Mouse (Mus musculus) R1 (cell line): Measurements from ENCODE around the gene Fam172a.
A peak's percentile ranks its signal among the peaks of the same experiment; 100 is the strongest.

Source experiments
- DNase-seq: peaks from one replicate; pipeline ENCODE4 v3.0.0-alpha.2; 2018; ENCODE audit warnings: low read depth, low spot score

Gene Fam172a

DNA sequence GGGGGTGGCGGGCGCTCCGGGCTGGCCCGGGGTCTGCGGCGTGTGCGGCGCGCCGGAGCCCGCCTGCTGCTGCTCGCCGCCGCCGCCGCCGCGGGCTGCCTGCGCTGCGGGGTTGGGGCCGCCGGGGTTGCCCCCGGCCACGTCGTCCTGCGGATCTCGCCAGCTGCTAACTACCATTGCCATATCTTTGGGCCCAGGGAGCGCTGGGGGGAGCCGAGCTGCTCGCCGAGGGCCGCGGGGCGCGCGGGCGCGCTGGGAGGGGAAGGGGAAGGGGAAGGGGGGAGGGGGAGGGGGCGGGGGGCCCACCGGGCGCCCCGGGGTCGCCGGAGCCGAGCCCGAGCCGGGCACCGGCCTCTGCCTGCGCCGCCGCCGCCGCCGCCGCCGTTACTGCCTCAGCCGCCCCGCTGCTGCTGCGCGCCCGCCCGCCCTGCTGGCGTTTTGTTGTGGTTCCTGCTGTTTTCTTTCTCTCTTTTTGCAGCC, 496.6 kb downstream of the Fam172a start:
- DNase-seq: peak; percentile 25

DNA sequence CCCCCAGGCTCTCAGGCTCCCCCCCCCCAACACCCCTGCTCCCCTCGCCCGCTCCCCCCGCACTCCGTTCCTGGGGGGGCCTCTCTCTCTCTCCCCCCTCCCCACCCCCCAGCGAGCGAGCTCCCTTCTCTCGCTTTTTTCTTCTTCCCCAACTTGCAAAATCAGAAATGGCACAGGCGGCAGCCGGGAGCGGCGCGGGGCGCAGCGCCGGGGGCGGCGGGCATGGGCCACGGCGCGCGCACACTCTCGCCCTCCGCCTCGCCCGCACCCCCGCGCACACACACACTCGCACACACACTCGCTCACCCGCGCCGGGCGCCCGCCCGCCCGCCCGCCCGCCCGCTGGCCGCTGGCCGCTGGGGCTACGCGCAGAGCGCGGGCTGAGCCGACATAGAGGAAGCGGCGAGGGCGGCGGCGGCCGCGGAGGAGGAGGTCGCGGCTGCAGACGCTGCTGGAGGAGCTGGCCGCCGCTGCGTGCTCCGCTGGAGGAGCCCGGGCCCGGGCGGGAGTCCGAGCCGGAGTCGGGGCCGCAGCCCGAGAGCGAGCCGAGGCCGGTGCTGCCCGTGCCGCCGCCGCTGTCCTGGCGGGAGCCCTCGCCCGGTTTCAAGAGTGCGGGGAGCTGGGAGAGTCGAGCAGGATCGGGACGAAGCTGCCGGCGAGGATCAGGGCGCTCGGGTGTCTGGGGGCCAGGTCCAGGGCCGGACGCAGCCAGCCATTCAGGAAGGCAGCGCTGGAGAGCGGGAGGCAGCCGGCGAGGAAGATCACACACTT, 497.2 kb downstream of the Fam172a start:
- peak; percentile 60 for DNase-seq

DNA sequence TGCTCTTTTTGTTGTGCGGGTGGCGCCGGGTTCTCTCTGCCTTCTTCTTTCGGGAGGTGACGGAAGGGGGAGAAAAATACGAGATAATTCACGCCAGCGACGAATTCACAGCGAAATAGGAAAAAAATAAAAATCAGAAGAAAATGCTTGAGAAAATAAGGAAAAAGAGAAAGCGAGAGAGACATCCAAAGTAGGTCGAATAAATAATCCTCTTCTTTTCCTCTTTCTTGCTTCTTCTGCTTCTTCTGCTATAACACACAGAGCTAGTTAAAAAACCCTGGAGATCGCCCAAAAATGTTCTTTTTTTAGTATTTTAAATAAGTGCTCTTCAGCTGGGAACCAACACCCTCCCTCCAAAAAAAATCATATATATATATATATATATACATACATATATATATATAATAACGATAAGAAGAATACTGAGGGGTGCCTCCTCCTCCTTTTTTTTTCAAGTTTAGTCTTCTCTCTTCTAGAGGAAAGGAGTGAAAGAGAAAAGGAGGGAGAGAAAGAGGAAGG, 497.9 kb downstream of the Fam172a start, which contains the start of gene Nr2f1:
TSS of gene Nr2f1 (minus strand) at position 116 of the 519 bp plus-strand sequence.
- no peak for DNase-seq

DNA sequence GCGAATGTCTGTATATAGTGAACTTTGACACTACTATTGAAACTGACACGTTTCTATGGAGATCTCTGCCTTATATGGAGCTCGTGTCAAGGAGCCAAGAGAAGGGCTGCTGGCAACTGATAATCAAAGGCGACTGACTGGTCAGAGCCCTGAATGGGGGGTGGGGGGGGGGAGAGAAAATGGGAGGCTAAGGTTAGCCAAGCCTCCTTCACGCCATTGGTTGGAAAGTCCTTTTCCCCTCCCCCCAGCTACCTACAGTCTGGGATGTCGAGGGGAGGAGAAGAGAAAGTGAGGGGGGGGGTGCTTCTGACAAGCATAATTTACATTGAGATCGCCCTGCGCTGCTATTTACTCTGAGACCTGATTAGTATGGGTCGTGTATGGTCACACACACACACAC, 498.6 kb downstream of the Fam172a start:
- DNase-seq: peak; percentile 43

DNA sequence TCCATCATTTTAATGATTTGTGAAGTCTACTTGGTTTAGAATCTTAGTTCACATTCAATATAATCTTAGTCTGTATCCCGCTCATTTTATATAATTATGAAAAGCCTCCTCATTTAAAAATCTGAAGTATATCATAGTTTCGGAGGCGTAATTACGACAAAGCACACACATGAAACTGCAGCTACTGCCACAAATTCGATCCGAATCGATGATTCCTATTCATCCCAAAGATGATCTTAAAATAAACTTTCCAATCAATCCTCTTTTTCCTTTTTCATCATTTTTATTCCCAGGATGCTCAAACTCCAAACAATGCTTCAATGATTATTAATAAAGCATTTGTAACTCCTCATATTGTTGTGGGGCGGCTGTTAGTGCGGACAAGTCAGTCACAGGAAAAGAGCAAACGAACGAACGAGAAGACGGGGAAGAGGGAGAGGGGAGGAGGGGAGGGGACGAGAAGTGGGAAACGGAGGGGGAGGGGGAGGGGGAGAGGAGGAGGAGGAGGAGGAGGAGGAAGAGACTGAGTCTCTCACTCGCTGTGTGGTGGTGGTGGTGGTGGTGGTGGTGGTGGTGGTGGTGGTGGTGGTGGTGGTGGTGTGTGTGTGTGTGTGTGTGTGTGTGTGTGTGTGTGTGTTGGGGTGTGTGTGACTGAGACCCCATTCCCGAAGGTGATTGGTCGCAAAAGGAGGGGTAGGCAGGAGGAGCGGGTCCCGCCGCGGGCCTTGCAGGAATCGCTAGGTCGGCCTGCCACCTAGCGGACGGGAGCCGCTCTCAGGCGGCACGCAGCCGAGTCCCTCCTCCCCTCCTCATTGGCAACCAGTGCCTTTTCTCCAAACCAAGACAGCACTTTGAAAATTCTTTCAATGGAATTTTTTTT, 499.4 kb downstream of the Fam172a start:
- DNase-seq: peak; percentile 83

DNA sequence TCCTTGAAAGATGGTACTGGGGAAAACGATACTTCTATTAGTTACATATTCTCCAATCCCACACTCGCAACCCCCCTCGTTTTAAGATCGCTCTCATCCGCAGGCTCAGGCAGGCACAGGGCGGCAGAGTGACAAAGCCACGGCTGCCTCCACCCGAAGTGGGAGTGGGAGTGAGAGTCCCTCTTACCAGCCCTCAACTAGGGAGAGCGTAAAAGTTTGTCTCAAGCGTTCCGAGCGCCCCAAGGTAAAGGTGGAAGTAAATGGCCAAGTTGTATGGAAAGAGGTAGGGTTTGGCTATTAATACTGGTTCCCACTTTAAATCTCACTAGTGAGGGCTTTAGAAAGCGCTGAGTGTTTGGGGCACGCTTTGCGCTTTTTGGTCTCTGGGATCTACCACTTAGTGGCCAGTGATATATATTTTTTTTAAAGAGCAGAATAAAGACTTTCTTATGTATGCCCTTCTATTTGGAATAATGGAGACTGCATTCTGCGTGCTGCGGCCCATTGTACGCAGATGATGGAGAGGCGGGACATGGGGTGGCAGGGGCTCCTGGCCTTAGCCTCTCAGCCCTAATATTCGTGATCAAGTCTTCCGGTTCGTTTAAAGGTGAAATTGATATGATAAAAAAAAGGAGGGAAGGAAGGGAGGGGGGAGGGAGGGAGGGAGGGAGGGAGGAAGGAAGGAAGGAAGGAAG, 500.2 kb downstream of the Fam172a start:
- DNase-seq: no peak

DNA sequence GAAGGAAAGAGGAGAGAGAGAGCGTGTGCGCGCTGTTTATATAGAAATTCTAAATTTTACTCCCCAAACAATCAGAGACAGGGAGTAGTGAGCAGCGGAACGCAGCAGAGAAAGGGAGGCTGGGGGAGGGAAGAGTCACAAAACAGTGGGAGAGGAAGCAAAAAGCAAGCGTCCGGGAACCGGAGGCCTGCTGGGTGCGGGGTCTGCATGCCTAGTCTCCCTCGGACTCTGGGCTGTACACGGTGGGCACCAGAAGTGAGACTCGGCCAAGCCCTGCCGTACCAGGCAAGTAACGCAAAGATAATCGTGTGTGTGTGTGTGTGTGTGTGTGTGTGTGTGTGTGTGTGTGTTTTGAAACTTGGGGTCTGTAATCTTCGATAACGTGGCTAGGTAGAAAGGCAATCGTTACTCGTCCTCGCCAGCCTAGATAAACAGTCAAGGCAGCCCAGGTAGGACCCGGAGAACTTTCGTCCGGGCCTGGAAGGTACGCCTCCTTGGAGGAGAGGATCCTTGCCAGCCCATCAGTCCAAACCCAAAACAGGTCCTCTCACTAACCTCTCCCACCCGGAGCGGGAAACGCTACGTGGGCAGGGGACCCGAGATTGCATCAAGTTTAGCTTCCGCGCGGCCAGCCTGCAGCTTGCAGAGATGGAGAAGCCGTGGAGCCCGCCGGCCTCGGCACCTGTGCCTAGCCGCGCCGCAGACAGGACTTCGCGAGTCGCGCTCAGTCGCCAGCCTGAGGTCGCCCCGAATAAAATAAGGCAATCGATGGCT, 500.9 kb downstream of the Fam172a start:
- DNase-seq: peak; percentile 36

DNA sequence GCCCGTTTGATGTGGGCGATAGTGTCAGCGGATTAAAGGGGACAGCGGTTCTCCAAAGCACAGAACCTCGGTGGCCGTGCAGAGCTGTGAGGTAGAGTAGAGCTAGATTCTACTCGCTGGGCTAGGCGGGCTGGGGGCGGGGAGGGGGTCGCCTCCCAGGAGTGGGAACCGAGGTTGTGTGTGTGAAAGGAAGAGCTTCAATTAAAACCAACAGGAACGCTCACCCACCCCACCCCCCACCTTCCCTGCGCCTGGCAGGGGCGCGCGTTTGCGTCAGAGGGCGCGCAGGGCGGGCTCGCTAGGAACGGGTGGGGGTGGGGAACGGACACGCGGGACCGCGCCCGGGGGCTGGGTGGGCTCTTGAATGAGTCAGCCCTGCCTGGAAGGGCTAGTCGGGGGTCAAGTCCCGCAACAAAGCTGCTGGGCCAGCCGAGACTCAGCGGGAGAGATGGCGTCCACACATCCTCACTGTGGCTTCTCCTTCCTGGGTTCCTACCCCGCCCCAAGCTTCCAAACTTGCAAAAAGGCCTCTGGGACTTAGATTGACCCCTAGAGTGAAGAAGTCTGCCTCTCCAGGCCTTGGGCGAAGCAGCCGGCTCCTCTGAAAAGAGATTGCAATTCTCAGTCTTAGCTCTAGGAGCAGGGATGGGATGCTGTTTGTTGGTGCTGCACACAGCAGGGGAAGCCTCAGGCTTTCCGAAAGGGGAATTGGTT, 501.7 kb downstream of the Fam172a start:
- peak; percentile 72 for DNase-seq

DNA sequence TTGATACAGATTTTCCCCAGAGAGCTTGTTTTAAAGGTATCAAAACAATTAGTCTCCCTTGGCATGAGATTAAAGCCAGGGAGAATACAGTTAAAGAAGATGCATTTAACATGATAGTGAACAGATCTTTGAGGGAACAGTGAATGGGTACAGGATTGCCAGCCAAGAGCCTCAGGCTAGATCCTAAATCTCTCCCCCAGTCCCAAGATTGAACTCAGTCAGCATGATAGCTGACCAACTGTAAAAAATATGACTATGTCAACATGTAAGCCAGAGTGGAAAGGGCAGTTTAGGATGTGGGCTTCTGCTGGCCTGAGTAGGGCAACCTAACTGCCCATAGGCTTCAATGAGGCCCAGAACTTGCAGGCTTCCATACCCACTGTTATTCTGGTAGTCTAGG, 503.6 kb downstream of the Fam172a start:
- DNase-seq: no peak

DNA sequence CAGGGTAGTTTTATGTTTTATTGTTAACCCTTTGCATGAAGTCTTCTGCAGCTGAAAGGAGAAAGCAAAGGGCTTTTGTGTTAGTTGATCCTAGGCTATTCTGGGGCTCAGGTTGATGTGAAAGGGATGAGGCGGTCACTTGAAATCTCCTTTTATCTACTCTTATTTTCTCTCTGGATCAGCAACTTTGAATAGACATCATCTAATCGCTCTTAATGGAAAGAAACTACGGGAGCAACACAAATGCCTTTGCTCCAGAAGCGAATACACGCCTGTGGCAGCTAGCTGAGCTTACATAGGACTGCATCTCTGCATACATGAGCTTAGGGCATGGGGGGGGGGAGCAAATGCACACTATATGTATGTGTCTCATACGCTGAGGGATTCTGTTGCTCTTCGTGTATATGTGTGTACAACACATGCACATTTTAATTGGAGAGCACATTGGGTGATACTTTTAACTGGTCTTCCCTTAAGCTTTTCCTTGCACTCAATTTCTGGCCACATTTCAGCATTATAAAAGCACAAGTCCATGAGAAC, 505.1 kb downstream of the Fam172a start:
- DNase-seq: no peak

DNA sequence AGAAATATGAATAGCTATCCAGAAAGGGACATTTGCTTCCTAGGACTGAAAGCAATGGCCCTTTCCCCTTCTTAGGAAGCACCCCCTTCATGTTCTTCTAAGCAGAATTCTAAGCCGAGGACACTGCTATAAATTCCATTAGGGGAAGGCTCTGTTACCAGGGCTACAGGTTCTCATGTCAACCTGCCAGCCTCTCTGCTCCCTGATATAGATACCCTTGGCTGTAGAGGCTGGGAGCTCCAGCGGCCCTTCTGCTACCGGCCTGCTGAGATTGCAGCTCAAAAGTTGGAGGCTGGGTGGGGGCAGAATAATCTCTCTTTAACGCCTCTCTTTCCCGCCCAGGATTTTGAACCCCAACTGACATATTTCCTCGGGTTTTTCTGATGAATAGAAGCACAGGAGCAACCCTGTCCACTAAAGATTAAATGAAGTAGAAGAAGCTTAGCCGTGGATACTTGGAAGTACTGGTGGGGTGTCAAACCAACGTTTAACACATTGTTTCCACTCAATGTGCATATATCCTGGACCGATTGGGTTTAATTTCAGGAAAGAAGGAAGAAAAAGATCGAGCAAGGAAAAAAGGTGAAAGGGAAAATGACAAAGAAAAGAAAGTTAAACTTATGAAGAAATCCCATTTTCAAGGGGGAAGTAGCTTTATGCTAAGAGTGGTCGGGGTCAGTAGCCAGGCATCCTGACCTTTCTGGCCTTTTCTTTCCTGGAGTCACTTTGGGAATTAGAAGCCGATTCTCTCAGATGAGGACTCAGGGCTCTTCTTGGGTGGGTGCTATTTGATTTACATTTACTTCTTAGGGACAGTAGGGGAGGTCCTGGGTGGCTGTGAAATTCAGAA, 506.2 kb downstream of the Fam172a start:
- DNase-seq: no peak

DNA sequence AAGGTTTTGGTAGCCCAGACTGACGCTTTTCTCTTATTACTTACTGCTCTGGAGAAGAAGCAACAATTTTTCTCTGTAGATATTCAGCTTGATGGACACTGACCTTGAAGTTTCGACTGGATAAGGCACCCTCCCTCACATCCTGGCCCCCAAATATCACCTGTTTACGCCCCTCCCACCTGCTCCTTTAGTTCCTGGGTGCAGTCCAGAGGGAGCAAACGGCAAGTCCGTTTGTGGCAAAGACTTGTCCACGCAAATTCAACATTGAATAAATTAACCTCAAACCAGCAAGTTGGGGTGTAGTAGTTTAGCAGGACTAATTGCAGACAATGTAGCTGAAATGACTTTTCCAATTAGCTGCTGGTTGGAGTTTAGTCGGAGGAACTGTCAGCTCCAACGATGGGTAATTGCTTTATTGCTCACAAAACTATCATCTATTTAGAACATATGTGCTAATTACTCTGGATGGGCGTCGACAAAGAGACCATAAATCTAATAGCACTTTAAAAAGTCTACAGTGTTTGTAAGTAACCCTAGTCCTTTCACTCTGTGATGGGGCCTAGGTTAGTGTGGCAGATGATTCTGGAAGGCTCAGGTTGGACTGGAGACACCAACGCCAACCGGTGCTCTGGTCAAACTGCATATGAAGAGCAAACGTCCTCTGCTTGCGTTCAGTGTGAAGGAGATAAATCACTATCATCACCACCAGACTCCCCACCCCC, 507.0 kb downstream of the Fam172a start:
- no peak for DNase-seq

DNA sequence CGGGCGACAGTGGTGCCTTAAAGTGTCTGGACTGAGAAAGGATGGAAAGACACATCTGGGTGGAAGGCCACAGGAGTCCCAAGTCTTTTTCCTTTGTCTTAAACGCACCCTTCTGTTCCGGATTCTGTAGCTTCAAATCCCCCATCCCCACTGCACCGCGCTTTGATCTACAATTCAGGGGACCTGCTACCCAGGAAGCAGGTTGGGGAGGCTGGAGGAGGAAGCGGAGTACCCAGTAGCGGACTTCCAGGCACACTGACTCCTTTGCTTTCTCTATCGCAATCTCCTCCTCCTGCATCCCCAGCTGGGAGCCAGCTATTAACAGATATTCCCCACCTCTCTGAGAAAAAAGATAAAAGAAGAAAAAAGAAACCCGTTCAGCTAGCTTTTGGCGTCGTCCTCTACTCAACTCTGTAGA, 507.8 kb downstream of the Fam172a start:
- DNase-seq: no peak

DNA sequence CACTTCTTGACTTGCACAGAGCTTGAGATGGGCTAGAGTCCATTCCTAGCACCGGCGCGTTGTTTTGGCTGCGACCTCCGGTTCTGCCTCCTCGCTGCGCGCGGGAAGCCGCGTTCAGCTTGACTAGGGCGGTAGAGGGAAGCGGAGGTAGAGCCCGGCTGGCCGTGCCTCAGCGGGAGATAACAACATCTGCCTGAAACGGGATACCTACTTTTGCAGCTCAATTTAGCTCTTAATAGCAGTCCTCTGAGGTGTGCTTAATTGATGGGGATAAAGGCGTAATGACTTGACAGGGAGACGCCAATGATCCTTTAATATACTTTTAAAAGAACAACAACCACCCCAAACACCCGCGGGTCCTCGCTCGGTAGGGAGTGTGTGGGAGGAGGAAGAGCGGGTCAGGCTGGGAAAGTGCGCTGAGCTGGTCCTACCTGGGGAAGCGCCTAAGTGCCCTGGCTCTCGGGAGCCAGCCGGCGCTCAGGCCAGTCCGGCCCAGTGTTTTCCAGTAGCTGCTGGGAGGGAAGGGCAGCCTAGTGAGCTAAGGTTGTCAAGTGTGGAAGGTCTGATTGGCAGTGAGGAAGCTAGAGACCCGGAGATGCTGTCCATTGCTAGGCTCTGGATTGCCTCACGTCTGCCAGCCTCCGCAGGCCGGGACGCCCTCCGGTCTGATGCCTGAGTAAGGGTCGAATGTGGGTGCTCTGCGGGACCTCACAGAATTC, 508.4 kb downstream of the Fam172a start:
- DNase-seq: peak; percentile 47

DNA sequence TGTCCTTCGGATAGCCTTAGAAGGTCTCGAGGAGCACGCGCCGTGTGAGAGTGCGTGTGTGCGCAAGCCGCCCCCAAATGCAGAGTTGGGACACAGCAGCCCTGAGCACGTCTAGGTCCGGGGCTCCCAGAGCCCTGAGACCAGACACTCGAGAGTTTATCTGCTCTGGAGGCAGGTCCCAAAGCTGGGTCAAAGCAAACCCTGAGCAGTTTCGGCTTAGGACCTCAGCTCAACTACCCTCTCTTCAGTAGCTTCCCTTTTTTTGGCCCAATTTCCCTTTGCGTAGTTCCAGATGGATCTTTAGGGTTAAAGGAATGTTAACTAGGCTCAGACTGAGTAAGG, 508.9 kb downstream of the Fam172a start:
- peak; percentile 28 for DNase-seq

DNA sequence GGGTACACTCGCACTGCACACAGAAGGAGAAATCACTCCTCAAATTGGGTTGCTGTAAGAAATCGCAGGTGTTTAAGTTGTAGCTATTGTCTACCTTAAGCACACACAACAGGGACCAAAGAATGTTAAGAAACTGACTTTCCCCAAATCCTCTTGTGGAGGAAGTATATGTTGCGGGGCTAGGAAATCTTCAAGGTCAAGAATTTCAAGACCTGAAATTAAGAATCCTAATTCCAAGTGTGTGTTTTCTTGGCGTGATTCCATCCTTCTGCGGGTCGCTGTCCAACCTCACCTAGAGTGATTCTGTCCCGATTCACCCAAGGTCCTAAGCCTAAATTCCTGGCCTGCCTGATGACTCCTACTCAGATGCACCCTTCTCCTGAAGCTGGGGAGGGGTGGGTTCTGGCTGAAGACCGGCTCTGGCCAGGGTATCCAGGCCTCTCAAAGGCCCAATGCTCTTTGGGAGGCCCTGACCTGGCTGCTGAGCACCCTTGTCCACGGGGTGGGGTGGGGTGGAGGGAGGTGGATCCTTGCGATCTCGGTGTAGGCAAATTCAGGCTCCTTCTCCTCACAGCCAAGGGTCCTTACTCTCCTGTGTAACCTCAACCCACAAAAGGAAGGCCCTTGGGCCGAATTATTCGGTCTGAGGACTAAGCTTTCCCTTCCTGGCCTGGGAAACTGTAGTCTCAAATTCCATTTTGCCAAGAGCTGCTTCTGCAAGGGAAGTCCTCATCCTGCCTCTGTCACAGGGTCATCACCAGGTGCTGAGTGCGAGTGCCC, 509.6 kb downstream of the Fam172a start:
- peak; percentile 23 for DNase-seq

DNA sequence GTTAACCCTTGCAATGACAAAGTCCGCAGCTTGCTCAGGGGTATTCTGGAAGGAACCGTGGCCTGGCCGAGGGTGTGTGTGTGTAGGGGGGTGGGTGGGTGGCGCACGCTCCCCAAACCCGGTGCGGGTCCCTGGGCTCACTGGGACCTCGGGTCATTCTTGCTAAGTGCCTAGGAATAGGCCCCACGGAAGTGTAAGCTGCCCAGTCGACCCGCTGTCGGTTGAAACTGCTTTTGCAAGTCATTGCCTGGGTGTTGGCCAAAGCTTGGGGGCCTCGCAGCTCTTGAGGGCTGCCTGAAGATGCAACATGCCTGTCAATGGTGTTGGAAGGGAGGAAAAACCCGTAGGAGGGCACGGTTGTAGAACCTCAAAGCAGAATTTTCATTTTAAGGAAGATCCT, 510.3 kb downstream of the Fam172a start:
- DNase-seq: no peak
